In the genomic region with DNA sequence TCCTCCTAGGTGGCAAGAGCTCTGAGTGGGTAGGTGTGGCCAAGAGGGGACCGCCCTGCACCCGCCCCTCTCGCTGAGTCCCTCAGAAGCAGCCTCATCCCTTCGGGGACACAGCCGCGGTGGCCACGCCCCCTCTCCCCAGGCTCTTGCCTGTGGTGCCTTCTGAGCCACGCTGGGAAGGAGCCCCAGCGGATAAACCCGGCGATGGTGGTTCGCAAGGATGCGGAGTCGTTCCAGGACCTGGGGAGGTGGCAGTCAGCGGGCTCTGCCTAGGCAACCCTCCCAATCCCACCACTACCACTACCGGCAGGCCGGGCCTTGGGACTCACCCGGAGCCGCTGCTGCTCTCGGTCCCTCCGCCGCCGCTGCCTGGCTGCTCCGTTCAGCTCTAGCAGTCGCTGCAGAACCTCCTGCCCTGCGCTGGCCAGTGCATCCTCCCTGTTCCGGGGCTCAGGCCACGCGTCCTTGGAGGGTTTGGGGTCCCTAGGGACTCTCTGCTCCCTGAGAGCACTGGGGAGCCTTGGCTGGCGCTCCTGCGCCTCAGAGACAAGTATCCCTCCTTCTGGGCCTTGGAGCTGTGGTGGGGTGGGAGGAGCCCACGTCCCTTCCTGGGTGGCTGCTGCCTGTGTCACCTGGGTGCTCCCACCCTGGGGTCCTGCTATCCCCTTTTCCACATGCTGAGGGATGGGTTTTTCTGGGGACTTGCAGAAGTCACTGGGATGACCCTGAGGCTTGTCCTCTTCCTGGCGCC, we compare ENCODE assay signal across 8 mouse cellular contexts. TPM values are rescaled to one million over a fixed set of nuclear protein-coding genes. Genes with fewer than 3 reads are reported as not detected.
DNase-seq lines count a peak whose midpoint lies in the region; ATAC-seq lines count a peak whose summit lies in the region.

No protein-coding gene starts in this region.

- peaks cover 20% of the 10 kb centered on the region for H3K36me3 ChIP-seq in hindbrain, embryonic 14.5 days (replicated peaks; ENCODE audit: control insufficient read depth, insufficient read depth)

- H3K9ac ChIP-seq in hindbrain, embryonic 14.5 days: peak overlapping the region; percentile 31; the same call in 1 of the 2 replicates

- peak; percentile 79 for ATAC-seq in hindbrain, embryonic 14.5 days (ENCODE audit: low FRiP score)

- 0 out of 2 replicates have a peak, but pooled peaks cover 3% of the 10 kb centered on the region for H3K4me1 ChIP-seq in hindbrain, embryonic 14.5 days (replicated peaks; ENCODE audit: control insufficient read depth, insufficient read depth, low read length)

- H3K9me3 ChIP-seq in hindbrain, embryonic 14.5 days (ENCODE audit: control insufficient read depth, low read length): no peaks in the 10 kb centered on the region

- peak overlapping the region; percentile 24 for H3K4me3 ChIP-seq in hindbrain, embryonic 14.5 days (replicated peaks; ENCODE audit: low read length)

- 3% methylated on average over 33 of the region's 33 CpGs for WGBS in hindbrain, embryonic 14.5 days

- H3K27me3 ChIP-seq in hindbrain, embryonic 14.5 days (ENCODE audit: control insufficient read depth, insufficient read depth, low read length): 0 out of 2 replicates have a peak, but pooled peaks cover 9% of the 10 kb centered on the region

- H3K4me2 ChIP-seq in hindbrain, embryonic 14.5 days (replicated peaks): peak overlapping the region; percentile 51

- no peak overlapping the region for H3K27ac ChIP-seq in hindbrain, embryonic 14.5 days

- DNase-seq in T-cell, adult 2 months (ENCODE audit: low spot score): peak; percentile 76
- DNase-seq in cerebellum, postnatal 14 days: peak; percentile 35 to 36
- peak; percentile 35 to 56 for DNase-seq in frontal cortex, postnatal 25 days (ENCODE audit: low spot score in 2 of 2)
- DNase-seq in hindbrain, embryonic 14.5 days (ENCODE audit: low spot score): peak; percentile 44
- peak; percentile 70 to 73 for DNase-seq in layer of hippocampus, postnatal 36 days
- peak; percentile 78 for DNase-seq in lung, postnatal 14 days
- DNase-seq in ovary, postnatal 36 days (ENCODE audit: low spot score): peak; percentile 78
- DNase-seq in thymus, postnatal 14 days: peak; percentile 89

RNA-seq across cellular contexts. Expression of gene Atp6v1fnb, which starts 2.9 kb away (rescaled TPM):
- polyA plus RNA-seq in hindbrain, embryonic 14.5 days (2014; fragmentation: Nextera tagmentation; extraction: Ambion mirVana): 0.70 TPM in 1 of 2 replicates, not detected in the other
- 1 to 10 TPM; 1.2 to 2.0 TPM for total RNA-seq in layer of hippocampus, postnatal 36 days (2021)

RNA-seq across cellular contexts. Expression of gene Atp6v1f, which starts 6.6 kb away (rescaled TPM):
- 319 and 346 TPM in 2 replicates for polyA plus RNA-seq in hindbrain, embryonic 14.5 days (2014; fragmentation: Nextera tagmentation; extraction: Ambion mirVana)
- 100 to 1,000 TPM; 242 to 264 TPM for total RNA-seq in layer of hippocampus, postnatal 36 days (2021)

RNA-seq across cellular contexts. Expression of gene Kcp, which starts 33.6 kb away (rescaled TPM):
- polyA plus RNA-seq in hindbrain, embryonic 14.5 days (2014; fragmentation: Nextera tagmentation; extraction: Ambion mirVana): 16.3 and 19.9 TPM in 2 replicates
- 1 to 10 TPM; 1.7 to 1.9 TPM for total RNA-seq in layer of hippocampus, postnatal 36 days (2021)

RNA-seq across cellular contexts. Expression of gene Flnc, which starts 41.1 kb away (rescaled TPM):
- polyA plus RNA-seq in hindbrain, embryonic 14.5 days (2014; fragmentation: Nextera tagmentation; extraction: Ambion mirVana): 4.8 and 6.8 TPM in 2 replicates
- total RNA-seq in layer of hippocampus, postnatal 36 days (2021): 1 to 10 TPM; 1.1 to 1.2 TPM

RNA-seq across cellular contexts. Expression of gene Irf5, which starts 52.3 kb away (rescaled TPM):
- polyA plus RNA-seq in hindbrain, embryonic 14.5 days (2014; fragmentation: Nextera tagmentation; extraction: Ambion mirVana): 1.5 and 1.7 TPM in 2 replicates
- total RNA-seq in layer of hippocampus, postnatal 36 days (2021): 1 to 10 TPM; 4.5 to 4.8 TPM

Comparison
In these comparisons a context has a peak if more than half of its experiments do, and no peak if none do; other contexts are left out.
1. DNase-seq: peak in every context shown above with its lines; median percentile 89 in thymus, postnatal 14 days; 78 in lung, postnatal 14 days; 78 in ovary, postnatal 36 days; 76 in T-cell, adult 2 months; 72 in layer of hippocampus, postnatal 36 days; 46 in frontal cortex, postnatal 25 days; 44 in hindbrain, embryonic 14.5 days; 36 in cerebellum, postnatal 14 days.